Mouse (Mus musculus) embryonic facial prominence, embryonic 15.5 days (tissue): ENCODE measurements around the gene Gm2888. TPM values are rescaled to one million over a fixed set of nuclear protein-coding genes. Genes with fewer than 3 reads are reported as not detected.
"Not testable (repeated sequence)": the region's sequence is repeated elsewhere in the genome, so short reads cannot be mapped to it uniquely, and the experiment has no call there.

ENCODE experiments used
- ATAC-seq: fragments of 200-750 bp; cut with Nextera tagmentation; 2 replicates; pipeline ENCODE4 v1.8.0; 2017; ENCODE audit warnings: low read depth, moderate TSS enrichment; ENCODE audit not compliant: insufficient number of reproducible peaks, low FRiP score, low TSS enrichment
- H3K27ac ChIP-seq: fragments of 300-500 bp; sonication (generic); replicated peaks from 2 replicates; pipeline ENCODE4 v1.5.1; 2015; ENCODE audit warnings: mild to moderate bottlenecking, inconsistent platforms
- H3K27me3 ChIP-seq: fragments of 300-500 bp; sonication (generic); 2 replicates; pipeline ENCODE4 v1.6.1; 2015; ENCODE audit warnings: inconsistent platforms
- H3K36me3 ChIP-seq: fragments of 300-500 bp; sonication (generic); 2 replicates; pipeline ENCODE4 v1.6.1; 2015; ENCODE audit warnings: mild to moderate bottlenecking, inconsistent platforms
- H3K4me1 ChIP-seq: fragments of 300-500 bp; sonication (generic); 2 replicates; pipeline ENCODE4 v1.6.1; 2015; ENCODE audit warnings: inconsistent platforms
- H3K4me2 ChIP-seq: fragments of 300-500 bp; sonication (generic); replicated peaks from 2 replicates; pipeline ENCODE4 v1.6.1; 2015; ENCODE audit warnings: mild to moderate bottlenecking, inconsistent platforms
- H3K4me3 ChIP-seq: fragments of 300-500 bp; sonication (generic); replicated peaks from 2 replicates; pipeline ENCODE4 v1.5.1; 2015; ENCODE audit warnings: mild to moderate bottlenecking, inconsistent platforms
- H3K9ac ChIP-seq: fragments of 300-500 bp; sonication (generic); 2 replicates; pipeline ENCODE4 v1.6.1; 2015; ENCODE audit warnings: inconsistent platforms
- H3K9me3 ChIP-seq: fragments of 300-500 bp; sonication (generic); replicated peaks from 2 replicates; pipeline ENCODE4 v1.6.1; 2016; ENCODE audit warnings: inconsistent platforms
- whole genome bisulfite sequencing: fragments of 180-500 bp; shearing (Covaris S2); methylation state at CpG from one replicate; pipeline ENCODE4 v1.1.7; 2015; 5-methylcytosine and 5-hydroxymethylcytosine counted together
- polyA plus RNA-seq: library from polyadenylated mRNA; unstranded; fragments of >200 nt; fragmentation: Nextera tagmentation; extraction: Ambion mirVana; gene quantifications from 2 replicates; pipeline ENCODE4 v1.2.1, GENCODE M21; 2015

Gene Gm2888
- not detected in 2 replicates for polyA plus RNA-seq

GRCm38 (mm10) chr14:3029702-3030101, at the start of gene Gm2888:
TSS of gene Gm2888 (plus strand) at chr14:3030002.
- H3K36me3 ChIP-seq, H3K9ac ChIP-seq, H3K4me1 ChIP-seq, H3K4me2 ChIP-seq, ATAC-seq, H3K27me3 ChIP-seq, H3K4me3 ChIP-seq, H3K9me3 ChIP-seq, H3K27ac ChIP-seq: not testable (repeated sequence)
- WGBS, result 63% methylated on average over 3 of the region's 3 CpGs

GRCm38 (mm10) chr14:3048727-3049512, 19.1 kb downstream of the Gm2888 start, which contains the start of gene Gm2897:
TSS of gene Gm2897 (plus strand) at chr14:3049285.
- H3K4me2 ChIP-seq, result peak within 1 kb of the TSS; percentile 81
- not testable (repeated sequence) for H3K9ac ChIP-seq, ATAC-seq, H3K36me3 ChIP-seq, H3K27ac ChIP-seq, H3K4me1 ChIP-seq, H3K27me3 ChIP-seq, H3K9me3 ChIP-seq
- WGBS, result 2% methylated on average over 32 of the region's 40 CpGs
- H3K4me3 ChIP-seq, result peak within 1 kb of the TSS; percentile 46

GRCm38 (mm10) chr14:3049513-3049800, 19.7 kb downstream of the Gm2888 start:
- H3K36me3 ChIP-seq, H3K4me1 ChIP-seq, H3K27ac ChIP-seq, H3K9me3 ChIP-seq, H3K9ac ChIP-seq, H3K27me3 ChIP-seq, ATAC-seq: not testable (repeated sequence)
- Histone ChIP-seq H3K4me2 (peak overlapping the region; percentile 81), H3K4me3 (peak overlapping the region; percentile 46)
- 1% methylated on average over 17 of the region's 20 CpGs for WGBS

- H3K36me3 ChIP-seq, H3K9ac ChIP-seq, H3K4me2 ChIP-seq, ATAC-seq, H3K4me3 ChIP-seq, H3K27ac ChIP-seq, H3K9me3 ChIP-seq, H3K27me3 ChIP-seq, H3K4me1 ChIP-seq: not testable (repeated sequence)
- WGBS, result 2% methylated on average over 4 of the region's 8 CpGs
Measured at GRCm38 (mm10) chr14:3050087-3050486, 20.3 kb downstream of the Gm2888 start.

Other genes starting within 250 kb of the Gm2888 start
- gene Gm2897, start 19.3 kb downstream of the Gm2888 start, polyA plus RNA-seq, result 1.3 and 1.5 TPM in 2 replicates
- gene Gm10340, start 104.0 kb downstream of the Gm2888 start, polyA plus RNA-seq, result not detected in 2 replicates
- not detected in 2 replicates for gene Gm5795, start 158.3 kb downstream of the Gm2888 start, polyA plus RNA-seq
- 3.2 and 3.5 TPM in 2 replicates for gene D830030K20Rik, start 178.5 kb downstream of the Gm2888 start, polyA plus RNA-seq